Mouse (Mus musculus): ENCODE data around the gene Trim67. TPM values are rescaled to one million over a fixed set of nuclear protein-coding genes. Genes with fewer than 3 reads are reported as not detected.

The Trim67 gene
- polyA plus RNA-seq, 1 experiment from 2014 or later: 0.70 TPM

DNA sequence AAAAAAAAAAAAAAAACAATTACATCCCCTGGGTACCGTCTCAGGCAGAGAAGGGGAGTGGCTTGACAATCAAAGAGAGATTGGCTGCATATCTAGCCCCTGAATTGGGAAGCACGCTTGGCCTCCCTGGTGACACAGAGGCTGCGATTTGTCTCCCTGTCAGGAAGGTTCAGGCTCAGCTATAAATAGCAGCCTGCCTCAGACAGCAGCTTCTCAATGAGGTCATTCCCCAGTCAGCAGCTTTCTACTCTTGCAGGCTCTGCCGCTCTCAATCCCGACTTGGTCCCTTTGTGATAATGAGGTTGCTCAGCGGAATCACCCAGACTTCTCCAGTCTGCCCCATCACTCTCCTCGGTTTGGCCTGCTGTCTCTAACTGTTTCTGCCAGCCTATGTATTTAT, 12.7 kb upstream of the Trim67 start:
- peak; percentile 69 for DNase-seq
- H3K9ac ChIP-seq: no peak overlapping the region; the same call in 1 of the 2 replicates
- TF ChIP-seq CTCF (IDR thresholded peaks at IDR 0.05; ENCODE audit: low read depth): no peak
- H3K27ac ChIP-seq (ENCODE audit: low read depth): peak overlapping the region; percentile 13; the same call in 1 of the 2 replicates
- H3K27me3 ChIP-seq (ENCODE audit: insufficient read depth, low read length): 0 out of 2 replicates have a peak, but pooled peaks cover 4% of the 10 kb centered on the region
- H3K36me3 ChIP-seq (ENCODE audit: insufficient read depth): no peaks in the 10 kb centered on the region
- WGBS: 3% methylated on average over 7 of the region's 7 CpGs
- no peak overlapping the region for H3K4me2 ChIP-seq
- H3K4me1 ChIP-seq (ENCODE audit: insufficient read depth): peaks cover 12% of the 10 kb centered on the region; the same call in 1 of the 2 replicates
- H3K9me3 ChIP-seq (ENCODE audit: low read depth, low read length): no peaks in the 10 kb centered on the region
- no peak overlapping the region for H3K4me3 ChIP-seq (ENCODE audit: low read depth, low read length)
- peak; percentile 60; the same call in 1 of the 2 replicates for ATAC-seq (ENCODE audit: insufficient read depth)

DNA sequence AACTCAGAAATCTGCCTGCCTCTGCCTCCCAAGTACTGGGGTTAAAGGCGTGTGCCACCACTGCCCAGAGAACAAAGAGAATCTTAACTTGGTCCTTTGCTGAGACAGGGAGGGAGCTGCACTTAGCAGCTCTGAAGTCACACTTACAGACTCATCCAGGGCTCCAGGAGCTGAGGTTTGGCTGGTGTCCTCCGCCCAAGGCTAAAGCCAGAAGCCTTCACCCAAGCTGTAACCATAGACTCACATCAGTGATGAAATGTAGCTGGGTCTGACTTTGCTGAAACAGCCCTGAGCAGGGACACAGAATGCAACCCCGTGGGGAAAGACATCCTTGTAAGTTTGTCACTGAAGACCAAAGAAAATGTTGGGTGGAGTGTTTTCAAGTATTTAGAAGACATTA, 10.5 kb upstream of the Trim67 start:
- Histone ChIP-seq H3K4me3 (ENCODE audit: low read depth, low read length) (no peak overlapping the region), H3K27me3 (ENCODE audit: insufficient read depth, low read length) (0 out of 2 replicates have a peak, but pooled peaks cover 4% of the 10 kb centered on the region), H3K4me2 (no peak overlapping the region), H3K4me1 (ENCODE audit: insufficient read depth) (peaks cover 9% of the 10 kb centered on the region; the same call in 1 of the 2 replicates), H3K27ac (ENCODE audit: low read depth) (no peak overlapping the region), H3K36me3 (ENCODE audit: insufficient read depth) (no peaks in the 10 kb centered on the region), H3K9ac (no peak overlapping the region), H3K9me3 (ENCODE audit: low read depth, low read length) (no peaks in the 10 kb centered on the region)
- no peak for TF ChIP-seq CTCF (IDR thresholded peaks at IDR 0.05; ENCODE audit: low read depth)
- ATAC-seq (ENCODE audit: insufficient read depth) (no peak), DNase-seq (no peak)
- 74% methylated on average over 3 of the region's 3 CpGs for WGBS

DNA sequence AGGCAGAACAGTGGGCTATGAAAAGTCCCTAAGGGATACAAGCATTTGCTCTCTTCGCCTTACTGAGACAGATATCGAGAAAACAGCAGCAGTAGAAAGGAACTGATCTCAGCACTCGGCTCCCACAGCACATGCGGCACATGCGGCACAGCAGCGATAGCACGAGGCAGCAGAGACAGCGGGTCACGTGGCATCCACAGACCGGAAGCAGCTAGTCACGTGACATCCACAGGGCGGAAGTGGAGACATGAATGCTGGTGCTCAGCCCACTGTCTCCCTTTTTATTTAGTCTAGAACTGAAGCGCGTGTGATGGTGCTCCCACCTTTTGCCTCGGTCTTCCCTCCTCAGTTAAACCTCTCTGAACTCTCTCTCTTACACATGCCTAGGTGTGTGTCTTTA, 9.7 kb upstream of the Trim67 start:
- Histone ChIP-seq H3K27ac (ENCODE audit: low read depth) (no peak overlapping the region), H3K9me3 (ENCODE audit: low read depth, low read length) (no peaks in the 10 kb centered on the region), H3K36me3 (ENCODE audit: insufficient read depth) (no peaks in the 10 kb centered on the region), H3K4me3 (ENCODE audit: low read depth, low read length) (no peak overlapping the region), H3K27me3 (ENCODE audit: insufficient read depth, low read length) (0 out of 2 replicates have a peak, but pooled peaks cover 4% of the 10 kb centered on the region), H3K9ac (no peak overlapping the region), H3K4me1 (ENCODE audit: insufficient read depth) (peaks cover 9% of the 10 kb centered on the region; the same call in 1 of the 2 replicates), H3K4me2 (no peak overlapping the region)
- DNase-seq (no peak), ATAC-seq (ENCODE audit: insufficient read depth) (no peak)
- no peak for TF ChIP-seq CTCF (IDR thresholded peaks at IDR 0.05; ENCODE audit: low read depth)
- 82% methylated on average over 15 of the region's 15 CpGs for WGBS

DNA sequence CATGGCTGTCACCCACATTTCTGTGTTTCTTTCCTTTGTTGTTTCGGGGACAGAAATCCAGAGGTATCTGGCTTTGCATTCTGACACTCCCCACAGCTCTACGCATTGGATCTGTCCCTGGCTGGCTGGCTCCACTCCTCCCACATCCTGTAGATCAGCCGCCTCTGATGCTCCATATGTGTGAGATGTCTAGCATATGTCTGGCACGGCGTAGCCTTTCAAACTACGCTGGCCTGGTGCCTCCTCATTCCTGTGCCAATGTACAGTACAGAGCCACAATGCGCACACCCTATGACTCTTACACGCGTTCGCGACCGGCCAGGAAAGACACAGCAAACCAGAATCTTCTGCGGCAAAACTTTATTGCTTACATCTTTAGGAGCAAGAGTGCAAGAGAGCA, 8.3 kb upstream of the Trim67 start:
- Histone ChIP-seq H3K27ac (ENCODE audit: low read depth) (no peak overlapping the region), H3K9me3 (ENCODE audit: low read depth, low read length) (no peaks in the 10 kb centered on the region), H3K9ac (no peak overlapping the region), H3K4me3 (ENCODE audit: low read depth, low read length) (no peak overlapping the region), H3K27me3 (ENCODE audit: insufficient read depth, low read length) (0 out of 2 replicates have a peak, but pooled peaks cover 1% of the 10 kb centered on the region), H3K36me3 (ENCODE audit: insufficient read depth) (no peaks in the 10 kb centered on the region), H3K4me1 (ENCODE audit: insufficient read depth) (peaks cover 9% of the 10 kb centered on the region; the same call in 1 of the 2 replicates), H3K4me2 (no peak overlapping the region)
- no peak for DNase-seq
- WGBS: 78% methylated on average over 13 of the region's 13 CpGs
- no peak for ATAC-seq (ENCODE audit: insufficient read depth)
- TF ChIP-seq CTCF (IDR thresholded peaks at IDR 0.05; ENCODE audit: low read depth): no peak

- no peak overlapping the region for H3K4me3 ChIP-seq (ENCODE audit: low read depth, low read length)
- no peak for TF ChIP-seq CTCF (IDR thresholded peaks at IDR 0.05; ENCODE audit: low read depth)
- H3K36me3 ChIP-seq (ENCODE audit: insufficient read depth): no peaks in the 10 kb centered on the region
- H3K27me3 ChIP-seq (ENCODE audit: insufficient read depth, low read length): peaks cover 47% of the 10 kb centered on the region
- no peaks in the 10 kb centered on the region for H3K9me3 ChIP-seq (ENCODE audit: low read depth, low read length)
- no peak for DNase-seq
- no peak overlapping the region for H3K27ac ChIP-seq (ENCODE audit: low read depth)
- ATAC-seq (ENCODE audit: insufficient read depth): no peak
- no peak overlapping the region for H3K9ac ChIP-seq
- H3K4me2 ChIP-seq: no peak overlapping the region
- 64% methylated on average over 4 of the region's 4 CpGs for WGBS
- peaks cover 8% of the 10 kb centered on the region; the same call in 1 of the 2 replicates for H3K4me1 ChIP-seq (ENCODE audit: insufficient read depth)
These were observed 2.2 kb upstream of the Trim67 start for GRCm38 (mm10) chr8:124790676-124791075.

DNA sequence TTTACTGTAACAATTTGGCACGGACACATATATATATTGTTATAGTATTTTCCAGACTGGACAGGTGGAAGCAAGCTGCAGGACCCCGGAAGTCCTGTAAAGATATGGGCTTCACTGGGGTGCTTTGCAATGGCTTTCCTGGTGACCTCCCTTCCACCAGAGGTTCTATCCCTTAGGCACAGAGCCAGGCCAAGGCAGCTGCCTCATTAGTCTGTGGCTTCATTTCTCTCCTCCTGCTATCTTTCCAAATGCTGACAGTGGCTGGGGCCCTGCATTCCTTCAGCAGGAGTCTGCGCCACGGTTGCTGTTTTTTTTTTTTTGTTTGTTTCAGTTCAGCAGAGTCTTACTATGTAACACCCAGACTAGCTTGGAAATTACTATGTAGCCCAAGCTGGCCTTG, 1.1 kb upstream of the Trim67 start:
- Histone ChIP-seq H3K27me3 (ENCODE audit: insufficient read depth, low read length) (peaks cover 55% of the 10 kb centered on the region), H3K9me3 (ENCODE audit: low read depth, low read length) (no peaks in the 10 kb centered on the region), H3K36me3 (ENCODE audit: insufficient read depth) (no peaks in the 10 kb centered on the region), H3K9ac (no peak overlapping the region), H3K27ac (ENCODE audit: low read depth) (no peak overlapping the region), H3K4me1 (ENCODE audit: insufficient read depth) (peaks cover 8% of the 10 kb centered on the region; the same call in 1 of the 2 replicates), H3K4me2 (peak overlapping the region; percentile 100), H3K4me3 (ENCODE audit: low read depth, low read length) (no peak overlapping the region)
- 35% methylated on average over 4 of the region's 4 CpGs for WGBS
- DNase-seq (no peak), ATAC-seq (ENCODE audit: insufficient read depth) (no peak)
- TF ChIP-seq CTCF (IDR thresholded peaks at IDR 0.05; ENCODE audit: low read depth): no peak

GRCm38 (mm10) chr8:124792186-124792585, 706 bp upstream of the Trim67 start:
- Histone ChIP-seq H3K9ac (no peak overlapping the region), H3K4me2 (peak overlapping the region; percentile 100), H3K36me3 (ENCODE audit: insufficient read depth) (no peaks in the 10 kb centered on the region), H3K4me3 (ENCODE audit: low read depth, low read length) (peak overlapping the region; percentile 55), H3K27ac (ENCODE audit: low read depth) (no peak overlapping the region), H3K27me3 (ENCODE audit: insufficient read depth, low read length) (peaks cover 55% of the 10 kb centered on the region), H3K4me1 (ENCODE audit: insufficient read depth) (peaks cover 8% of the 10 kb centered on the region; the same call in 1 of the 2 replicates), H3K9me3 (ENCODE audit: low read depth, low read length) (no peaks in the 10 kb centered on the region)
- no peak for TF ChIP-seq CTCF (IDR thresholded peaks at IDR 0.05; ENCODE audit: low read depth)
- DNase-seq (peak; percentile 25), ATAC-seq (ENCODE audit: insufficient read depth) (no peak)
- under 1% methylated on average over 32 of the region's 32 CpGs for WGBS
